Mouse (Mus musculus) Patski (cell line): ENCODE measurements at regions not wholly inside any gene's neighbourhood (a gene's known extent, or its start where the extent isn't known, plus 50 kb on each side); places are given as distances from the start of the nearest gene placed in this dataset.
"Not testable (repeated sequence)": the region's sequence is repeated elsewhere in the genome, so short reads cannot be mapped to it uniquely, and the experiment has no call there.

ENCODE experiments used
- ATAC-seq: fragments of 100-300 bp; one replicate; pipeline ENCODE4 v1.8.0; 2021
- CTCF ChIA-PET: fragments of 350-600 bp; sonication (Branson Sonifier 250); formaldehyde crosslinking; loops from one replicate; lab custom pipeline; 2022; ENCODE audit warnings: inconsistent platforms; lab: Charles Lee
- POLR2A ChIA-PET: fragments of 350-600 bp; sonication (Branson Sonifier 250); formaldehyde crosslinking; loops from one replicate; lab custom pipeline; 2022; ENCODE audit warnings: antibody characterized with exemption, inconsistent platforms; lab: Charles Lee
- DNase-seq: peaks from one replicate; pipeline ENCODE4 v3.0.0-alpha.2; 2011; ENCODE audit warnings: low read depth, low spot score
- H3K27me3 ChIP-seq: fragments of 371-371 bp; one replicate; pipeline ENCODE4 v1.5.1; 2021
- CTCF ChIP-seq: fragments of 100-300 bp; IDR thresholded peaks from one replicate; pipeline ENCODE4 v1.5.1; 2021
- in situ Hi-C: fragments of 300-500 bp; cut with MboI; formaldehyde crosslinking; loops from 3 replicates; pipeline ENCODE4 v1.11.1; 2018; ENCODE audit warnings: low pct_unique_long_range_greater_than_20kb, mixed read lengths

DNA sequence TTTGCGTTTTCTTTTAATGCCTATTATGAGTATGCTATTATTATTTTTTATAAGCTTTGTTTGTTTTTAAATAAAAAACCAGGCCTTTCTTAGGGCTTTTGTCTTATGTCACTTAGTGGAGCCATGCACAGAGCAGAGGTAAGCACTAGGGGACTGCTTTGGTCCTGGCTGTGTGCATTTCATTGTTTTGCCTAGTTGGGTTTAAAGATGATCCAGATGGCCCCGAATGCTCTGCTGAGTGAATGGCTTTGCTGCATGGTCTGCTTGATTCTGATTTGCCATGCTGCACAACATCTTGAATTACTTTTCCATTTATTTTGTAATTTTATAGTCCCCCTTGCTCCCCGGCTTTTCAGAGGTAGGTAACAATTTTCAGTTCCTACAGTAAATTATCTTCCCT, 1934.9 kb downstream of the 9330182O14Rik start:
- ChIA-PET POLR2A (no interaction called here), CTCF (no interaction called here)
- DNase-seq (no peak), ATAC-seq (no peak)
- in situ Hi-C loops = no loop called here
- H3K27me3 ChIP-seq = no peaks in the 10 kb centered on the region
- TF ChIP-seq CTCF = no peak

DNA sequence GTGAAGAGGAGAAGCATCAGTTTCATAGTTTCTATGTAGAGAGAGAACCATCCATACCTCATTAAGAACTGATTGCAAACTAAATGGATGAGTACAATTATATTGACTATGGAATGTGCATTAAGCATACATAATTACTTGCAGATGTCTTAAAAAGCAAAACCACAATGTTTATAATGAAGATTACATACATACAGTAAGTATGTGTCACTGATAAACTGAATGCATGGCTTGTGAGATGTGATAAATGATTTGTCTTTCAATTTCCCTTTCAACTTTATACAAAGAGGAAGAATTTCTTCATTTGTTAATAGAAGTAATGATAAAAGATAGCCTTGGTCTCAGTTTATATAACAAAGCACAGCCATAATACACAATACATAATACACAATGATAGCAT, 1939.3 kb downstream of the 9330182O14Rik start:
- TF ChIP-seq CTCF = no peak
- in situ Hi-C loops = no loop called here

DNA sequence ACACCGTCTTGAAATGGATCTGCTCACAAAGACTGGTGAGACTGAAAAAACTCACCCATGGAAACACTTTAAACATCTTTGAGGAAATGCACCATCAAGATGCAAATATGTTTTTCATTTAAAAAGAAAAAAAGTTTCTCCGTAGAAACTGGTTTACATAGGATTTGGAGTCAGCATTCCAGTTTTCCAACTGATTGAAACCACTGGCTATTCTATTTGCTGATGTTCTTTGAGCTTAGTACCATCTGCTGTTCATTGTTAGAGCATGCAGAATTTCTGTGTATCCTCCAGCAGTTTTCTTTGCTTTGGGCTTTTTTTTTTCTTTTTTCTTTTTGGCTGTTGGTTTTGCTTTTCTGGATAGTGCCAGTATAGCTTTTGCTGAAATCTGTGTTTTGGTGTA, 1948.3 kb downstream of the 9330182O14Rik start:
- CTCF ChIA-PET = no interaction called here
- DNase-seq = no peak
- POLR2A ChIA-PET = no interaction called here
- no peak for TF ChIP-seq CTCF
- ATAC-seq = no peak
- in situ Hi-C loops = no loop called here
- H3K27me3 ChIP-seq = peaks cover 11% of the 10 kb centered on the region

More for the DNA sequence above, 1939.3 kb downstream of the 9330182O14Rik start:
- no peaks in the 10 kb centered on the region for H3K27me3 ChIP-seq
- CTCF ChIA-PET = no interaction called here
- DNase-seq (no peak), ATAC-seq (no peak)
- POLR2A ChIA-PET = no interaction called here

DNA sequence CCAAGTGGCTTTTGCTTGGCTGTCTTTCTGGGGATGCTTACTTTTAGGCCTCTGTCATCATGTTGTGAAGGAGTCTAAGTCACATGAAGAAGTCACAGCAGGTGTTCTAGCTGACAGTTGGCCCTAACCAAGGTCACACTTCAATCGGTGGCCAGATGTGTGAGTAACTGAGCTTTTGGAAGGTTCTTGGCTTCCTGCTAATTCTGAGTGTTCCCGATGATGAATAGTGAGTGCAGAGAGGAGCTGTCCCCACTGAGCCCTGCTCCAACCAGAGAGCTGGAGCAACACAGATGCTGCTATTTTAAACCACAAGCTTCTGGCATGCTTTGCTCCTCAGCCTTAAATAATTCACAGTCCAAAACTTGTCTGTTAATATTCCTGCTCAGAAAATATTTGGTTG, 1966.6 kb downstream of the 9330182O14Rik start:
- CTCF ChIA-PET = no interaction called here
- ATAC-seq (no peak), DNase-seq (no peak)
- POLR2A ChIA-PET = no interaction called here
- H3K27me3 ChIP-seq = no peaks in the 10 kb centered on the region
- in situ Hi-C loops = no loop called here
- no peak for TF ChIP-seq CTCF

DNA sequence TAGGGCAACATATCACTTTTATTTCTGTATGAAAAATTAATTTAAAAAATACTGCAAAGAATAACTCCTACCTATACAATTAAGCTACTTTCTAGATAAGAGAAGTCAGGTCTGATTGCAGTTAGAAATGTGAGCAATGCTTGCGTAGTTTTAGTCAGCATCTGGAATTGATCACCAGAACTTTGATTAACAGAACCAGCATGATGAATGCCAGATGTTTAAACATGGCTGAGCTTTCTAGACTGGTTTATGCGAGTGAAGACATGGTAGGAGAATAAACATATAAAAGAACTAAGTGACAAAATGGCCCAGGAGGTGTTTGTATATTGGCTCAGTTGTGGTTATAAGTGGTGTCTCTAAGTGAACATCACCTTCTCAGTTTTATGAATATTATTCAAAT, 1970.7 kb downstream of the 9330182O14Rik start:
- ChIA-PET POLR2A (no interaction called here), CTCF (interaction anchor here (0.7 kb wide), 1 partner anchor 14 kb away, joined by 3 read pairs; no protein-coding TSS in a partner anchor)
- ATAC-seq (no peak), DNase-seq (no peak)
- TF ChIP-seq CTCF = no peak
- in situ Hi-C loops = no loop called here
- H3K27me3 ChIP-seq = no peaks in the 10 kb centered on the region

DNA sequence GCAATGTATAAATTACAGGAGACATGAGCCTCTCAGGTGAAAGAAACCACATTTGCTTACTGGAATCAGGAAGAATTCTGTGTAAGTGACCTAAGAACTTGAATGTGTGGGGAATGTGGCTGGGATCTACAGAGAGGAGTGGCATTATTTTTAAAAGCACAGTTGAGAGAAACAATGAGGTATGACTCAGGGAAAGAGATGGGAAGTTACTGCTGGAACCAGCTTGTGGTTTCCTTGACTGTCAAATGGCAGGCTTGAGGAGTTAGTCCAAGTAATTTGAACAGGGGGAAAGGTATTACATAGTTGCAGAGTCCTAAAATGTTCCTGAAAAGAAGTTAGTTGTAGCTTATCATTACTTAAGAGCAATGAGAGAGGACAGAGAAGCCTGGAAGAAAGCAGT, 1972.9 kb downstream of the 9330182O14Rik start:
- no peaks in the 10 kb centered on the region for H3K27me3 ChIP-seq
- in situ Hi-C loops = no loop called here
- no peak for ATAC-seq
- POLR2A ChIA-PET = no interaction called here
- CTCF ChIA-PET = interaction anchor here (0.6 kb wide), 1 partner anchor 351 kb away, joined by 3 read pairs; no protein-coding TSS in a partner anchor
- no peak for DNase-seq
- TF ChIP-seq CTCF = no peak

DNA sequence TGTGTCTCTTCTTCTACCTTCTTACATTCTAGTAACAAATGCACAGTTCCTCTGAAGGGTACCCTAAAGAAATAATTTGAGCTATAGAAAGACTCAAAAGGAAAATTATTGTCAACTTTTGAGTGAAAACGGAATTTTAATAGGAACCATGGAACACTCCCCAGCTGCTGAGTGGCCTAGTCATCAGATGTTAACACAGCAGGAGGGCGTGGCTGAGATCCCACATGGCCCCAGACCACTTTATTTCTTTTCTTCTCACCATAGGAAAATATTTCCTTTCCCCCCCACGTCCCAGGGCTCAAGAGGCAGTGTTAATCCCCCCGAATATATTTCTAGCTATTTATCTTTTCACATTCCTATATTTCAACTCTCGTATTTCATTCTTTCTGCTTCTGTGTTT, 1977.6 kb downstream of the 9330182O14Rik start:
- no peak for DNase-seq
- in situ Hi-C loops = no loop called here
- TF ChIP-seq CTCF = no peak
- ChIA-PET CTCF (no interaction called here), POLR2A (no interaction called here)
- ATAC-seq = no peak
- no peaks in the 10 kb centered on the region for H3K27me3 ChIP-seq

DNA sequence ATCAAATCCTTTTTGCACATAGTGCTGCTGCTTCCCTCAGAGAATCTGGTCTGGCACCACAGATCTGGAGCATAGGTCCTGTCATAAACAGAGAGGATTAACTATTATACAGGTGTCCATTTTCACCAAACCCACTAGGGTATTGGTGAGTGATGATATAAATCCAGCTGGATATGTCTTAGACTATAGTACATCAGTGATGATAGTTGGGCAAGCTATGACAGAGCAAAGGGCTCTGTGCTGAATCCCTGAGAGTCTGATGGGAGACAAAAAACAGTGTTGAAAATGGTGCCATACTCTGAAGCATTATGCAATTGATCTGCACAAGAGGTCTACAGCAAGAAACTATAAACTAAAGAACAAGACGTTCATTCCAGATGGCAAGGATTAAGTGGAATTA, 1993.3 kb downstream of the 9330182O14Rik start:
- ATAC-seq (no peak), DNase-seq (no peak)
- ChIA-PET CTCF (no interaction called here), POLR2A (no interaction called here)
- no peaks in the 10 kb centered on the region for H3K27me3 ChIP-seq
- in situ Hi-C loops = no loop called here
- no peak for TF ChIP-seq CTCF

DNA sequence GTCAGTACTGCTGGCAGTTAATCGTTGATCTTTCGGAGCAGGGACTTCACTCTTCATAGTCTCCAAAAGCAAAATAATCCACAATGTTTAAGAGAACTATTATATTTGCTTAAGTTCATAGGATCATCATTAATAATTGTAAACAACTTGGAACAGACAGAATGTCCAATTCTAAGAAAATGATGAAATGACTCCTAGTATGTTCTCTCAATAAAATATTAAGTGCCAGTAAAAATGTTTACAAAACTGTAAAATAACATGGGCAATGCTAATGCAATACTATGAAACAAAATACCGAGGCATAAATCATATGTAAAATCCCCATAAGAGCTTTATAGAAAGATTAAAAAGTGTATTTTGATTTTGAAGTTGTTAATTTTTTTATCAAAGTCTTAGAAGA, 1994.8 kb downstream of the 9330182O14Rik start:
- ATAC-seq = no peak
- CTCF ChIA-PET = no interaction called here
- no peaks in the 10 kb centered on the region for H3K27me3 ChIP-seq
- DNase-seq = no peak
- TF ChIP-seq CTCF = no peak
- in situ Hi-C loops = no loop called here
- POLR2A ChIA-PET = no interaction called here

DNA sequence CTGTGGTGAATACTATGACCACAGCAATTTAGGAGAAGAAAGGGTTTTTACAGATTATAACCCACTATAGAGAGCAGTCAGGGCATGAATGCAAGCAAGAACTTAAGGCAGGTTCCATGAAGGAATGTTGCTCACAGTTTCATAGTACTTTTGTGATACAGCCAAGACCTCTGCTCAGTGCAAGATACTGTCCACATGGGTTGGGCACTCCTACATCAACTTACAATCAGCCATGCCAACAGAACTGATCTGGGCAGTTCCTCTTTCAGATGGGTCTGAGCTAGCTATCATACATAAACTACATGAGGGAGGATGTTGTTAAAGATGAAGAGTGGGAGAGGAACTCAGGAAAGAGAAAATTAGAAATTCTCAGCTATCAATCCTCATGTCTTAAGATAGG, 2032.4 kb downstream of the 9330182O14Rik start:
- CTCF ChIA-PET = no interaction called here
- POLR2A ChIA-PET = no interaction called here
- in situ Hi-C loops = no loop called here
- ATAC-seq (no peak), DNase-seq (no peak)
- no peak for TF ChIP-seq CTCF
- no peaks in the 10 kb centered on the region for H3K27me3 ChIP-seq

DNA sequence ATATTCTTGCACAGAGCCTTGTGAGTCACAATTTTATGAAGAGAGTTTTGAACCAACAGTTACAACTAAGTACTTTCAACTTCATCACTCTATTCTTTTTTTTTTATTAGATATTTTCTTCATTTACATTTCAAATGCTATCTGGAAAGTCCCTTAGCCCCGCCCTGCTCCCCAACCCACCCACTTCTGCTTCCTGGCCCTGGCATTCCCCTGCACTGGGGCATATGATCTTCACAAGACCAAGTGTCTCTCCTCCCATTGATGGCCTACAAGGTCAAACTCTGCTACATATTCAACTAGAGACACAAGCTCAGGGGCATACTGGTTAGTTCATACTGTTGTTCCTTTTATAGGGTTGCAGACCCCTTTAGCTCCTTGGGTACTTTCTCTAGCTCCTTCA, 2043.6 kb downstream of the 9330182O14Rik start:
- DNase-seq, CTCF ChIA-PET, H3K27me3 ChIP-seq, ATAC-seq, POLR2A ChIA-PET, in situ Hi-C loops: not testable (repeated sequence)

DNA sequence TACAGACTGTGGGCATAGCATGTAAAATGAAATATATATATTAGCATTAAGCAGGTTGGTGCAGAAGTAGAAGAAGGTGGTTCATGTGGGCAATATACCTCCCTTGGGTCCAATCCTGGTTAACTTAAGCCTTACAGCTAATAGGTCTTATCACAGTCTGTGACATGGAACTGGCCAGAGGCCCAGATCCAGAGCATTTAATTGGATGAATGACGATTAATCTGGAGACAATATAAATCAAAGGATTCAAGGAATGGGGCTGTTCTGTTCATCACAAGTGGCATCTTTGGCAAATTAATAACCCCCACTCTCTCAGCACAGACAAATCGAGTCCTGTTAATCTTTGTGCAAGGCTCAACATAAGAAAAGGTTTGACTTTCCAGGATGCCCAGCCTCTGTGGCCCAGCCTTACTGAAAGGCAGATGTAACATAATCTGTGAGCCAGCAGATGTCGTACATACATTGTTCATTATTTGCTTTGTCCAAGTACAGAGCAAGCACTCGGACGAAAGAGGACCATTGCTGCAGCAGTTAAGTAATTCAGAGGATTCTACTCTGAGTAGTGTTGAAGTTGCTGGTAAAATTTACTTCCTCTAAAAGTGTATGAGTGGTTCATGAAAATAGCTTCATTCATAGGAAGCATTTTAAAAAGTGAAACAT, 2073.2 kb downstream of the 9330182O14Rik start:
- ATAC-seq (no peak), DNase-seq (no peak)
- in situ Hi-C loops = no loop called here
- no peaks in the 10 kb centered on the region for H3K27me3 ChIP-seq
- peak; percentile 20 for TF ChIP-seq CTCF
- ChIA-PET POLR2A (no interaction called here), CTCF (no interaction called here)
